Mouse (Mus musculus) midbrain, embryonic 16.5 days (tissue): ENCODE results near the gene Wscd2. TPM values are rescaled to one million over a fixed set of nuclear protein-coding genes. Genes with fewer than 3 reads are reported as not detected.

Source experiments
- ATAC-seq: fragments of 200-750 bp; cut with Nextera tagmentation; 2 replicates; pipeline ENCODE4 v1.8.0; 2017; ENCODE audit warnings: moderate TSS enrichment
- H3K27ac ChIP-seq: fragments of 300-500 bp; sonication (generic); 2 replicates; pipeline ENCODE4 v1.5.1; 2014; ENCODE audit warnings: mild to moderate bottlenecking, low read length, mixed read lengths
- H3K27me3 ChIP-seq: fragments of 300-500 bp; sonication (generic); 2 replicates; pipeline ENCODE4 v1.6.1; 2014; ENCODE audit warnings: low read depth, low read length, mixed read lengths; ENCODE audit not compliant: control insufficient read depth, insufficient read depth
- H3K36me3 ChIP-seq: fragments of 300-500 bp; sonication (generic); 2 replicates; pipeline ENCODE4 v1.6.1; 2014; ENCODE audit warnings: mild to moderate bottlenecking, low read length, moderate library complexity, mixed read lengths; ENCODE audit not compliant: control insufficient read depth, insufficient read depth
- H3K4me1 ChIP-seq: fragments of 300-500 bp; sonication (generic); 2 replicates; pipeline ENCODE4 v1.6.1; 2014; ENCODE audit warnings: mild to moderate bottlenecking, low read length, mixed read lengths; ENCODE audit not compliant: control insufficient read depth, insufficient read depth
- H3K4me2 ChIP-seq: fragments of 300-500 bp; sonication (generic); 2 replicates; pipeline ENCODE4 v1.6.1; 2014; ENCODE audit warnings: mild to moderate bottlenecking, low read length, mixed read lengths
- H3K4me3 ChIP-seq: fragments of 300-500 bp; sonication (generic); 2 replicates; pipeline ENCODE4 v1.5.1; 2014; ENCODE audit warnings: low read depth, mild to moderate bottlenecking, low read length, moderate library complexity, mixed read lengths
- H3K9ac ChIP-seq: fragments of 300-500 bp; sonication (generic); 2 replicates; pipeline ENCODE4 v1.6.1; 2014; ENCODE audit warnings: low read depth, low read length, mixed read lengths
- H3K9me3 ChIP-seq: fragments of 300-500 bp; sonication (generic); replicated peaks from 2 replicates; pipeline ENCODE4 v1.6.1; 2014; ENCODE audit warnings: mild to moderate bottlenecking, low read length, mixed read lengths; ENCODE audit not compliant: control insufficient read depth, poor library complexity, severe bottlenecking
- WGBS: fragments of 180-500 bp; shearing (Covaris S2); extraction: QIAGEN DNeasy Blood & Tissue Kit; methylation state at CpG from one replicate; pipeline ENCODE4 v1.1.7; 2014; 5-methylcytosine and 5-hydroxymethylcytosine counted together
- polyA plus RNA-seq: library from polyadenylated mRNA; unstranded; fragments of >200 nt; fragmentation: Nextera tagmentation; extraction: Ambion mirVana; gene quantifications from 2 replicates; pipeline ENCODE4 v1.2.1, GENCODE M21; 2015

Gene Wscd2
- polyA plus RNA-seq, 1 experiment from 2014 or later = 16.1 TPM

- H3K9me3 ChIP-seq = no peaks in the 10 kb centered on the region
- 84% methylated on average over 12 of the region's 12 CpGs for WGBS
- H3K27ac ChIP-seq = no peak overlapping the region
- H3K4me1 ChIP-seq = peaks cover 9% of the 10 kb centered on the region; the same call in 1 of the 2 replicates
- no peak overlapping the region for H3K4me2 ChIP-seq
- no peaks in the 10 kb centered on the region for H3K36me3 ChIP-seq
- ATAC-seq = no peak
- H3K27me3 ChIP-seq = no peaks in the 10 kb centered on the region
- H3K4me3 ChIP-seq = no peak overlapping the region
- no peak overlapping the region for H3K9ac ChIP-seq
These were observed 121.7 kb downstream of the Wscd2 start for GRCm38 (mm10) chr5:113611771-113612233.

DNA sequence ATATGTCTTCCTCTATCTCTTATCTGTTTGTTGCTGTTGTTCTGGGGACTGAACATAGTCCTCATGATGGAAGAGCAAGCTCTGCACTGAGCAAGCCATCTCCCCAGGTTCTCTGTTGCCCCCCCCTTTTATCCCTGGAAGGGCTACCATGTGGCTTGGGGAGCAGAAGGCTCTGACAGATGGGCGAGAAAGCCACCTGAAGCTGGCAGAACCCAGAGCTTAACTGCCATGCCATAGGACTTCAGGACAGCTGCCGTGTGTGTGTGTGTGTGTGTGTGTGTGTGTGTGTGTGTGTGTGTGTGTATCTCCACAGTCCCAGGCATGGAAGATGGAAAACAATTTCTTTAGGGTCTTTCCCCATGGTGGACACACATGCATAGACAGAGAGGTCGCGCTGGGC lies 128.6 kb downstream of the Wscd2 start:
- Histone ChIP-seq H3K4me2 (no peak overlapping the region), H3K27me3 (no peaks in the 10 kb centered on the region), H3K9me3 (no peaks in the 10 kb centered on the region), H3K9ac (no peak overlapping the region), H3K36me3 (no peaks in the 10 kb centered on the region), H3K4me3 (no peak overlapping the region), H3K4me1 (peaks cover 3% of the 10 kb centered on the region), H3K27ac (no peak overlapping the region)
- 94% methylated on average over 4 of the region's 4 CpGs for WGBS
- no peak for ATAC-seq

GRCm38 (mm10) chr5:113619151-113619550 lies 129.0 kb downstream of the Wscd2 start:
- WGBS = 93% methylated on average over 1 of the region's 1 CpGs

GRCm38 (mm10) chr5:113620130-113620716 lies 130.1 kb downstream of the Wscd2 start:
- no peak for ATAC-seq
- no peak overlapping the region for H3K4me2 ChIP-seq
- WGBS = 79% methylated on average over 16 of the region's 16 CpGs

More at GRCm38 (mm10) chr5:113619151-113619550, 129.0 kb downstream of the Wscd2 start:
- Histone ChIP-seq H3K4me2 (no peak overlapping the region), H3K27me3 (no peaks in the 10 kb centered on the region), H3K9me3 (no peaks in the 10 kb centered on the region), H3K36me3 (no peaks in the 10 kb centered on the region), H3K27ac (no peak overlapping the region), H3K4me1 (peaks cover 3% of the 10 kb centered on the region), H3K9ac (no peak overlapping the region), H3K4me3 (no peak overlapping the region)
- ATAC-seq = no peak

GRCm38 (mm10) chr5:113620999-113621398 lies 130.9 kb downstream of the Wscd2 start:
- peaks cover 3% of the 10 kb centered on the region for H3K4me1 ChIP-seq
- H3K9ac ChIP-seq = no peak overlapping the region
- H3K36me3 ChIP-seq = no peaks in the 10 kb centered on the region
- H3K4me3 ChIP-seq = no peak overlapping the region
- no peak for ATAC-seq
- WGBS = 89% methylated on average over 7 of the region's 7 CpGs
- no peak overlapping the region for H3K4me2 ChIP-seq
- H3K27me3 ChIP-seq = no peaks in the 10 kb centered on the region
- no peak overlapping the region for H3K27ac ChIP-seq
- H3K9me3 ChIP-seq = no peaks in the 10 kb centered on the region

More at GRCm38 (mm10) chr5:113620130-113620716, 130.1 kb downstream of the Wscd2 start:
- H3K9ac ChIP-seq = no peak overlapping the region
- no peaks in the 10 kb centered on the region for H3K36me3 ChIP-seq
- H3K4me1 ChIP-seq = peaks cover 3% of the 10 kb centered on the region
- no peaks in the 10 kb centered on the region for H3K9me3 ChIP-seq
- H3K27me3 ChIP-seq = no peaks in the 10 kb centered on the region
- H3K4me3 ChIP-seq = no peak overlapping the region
- H3K27ac ChIP-seq = no peak overlapping the region

DNA sequence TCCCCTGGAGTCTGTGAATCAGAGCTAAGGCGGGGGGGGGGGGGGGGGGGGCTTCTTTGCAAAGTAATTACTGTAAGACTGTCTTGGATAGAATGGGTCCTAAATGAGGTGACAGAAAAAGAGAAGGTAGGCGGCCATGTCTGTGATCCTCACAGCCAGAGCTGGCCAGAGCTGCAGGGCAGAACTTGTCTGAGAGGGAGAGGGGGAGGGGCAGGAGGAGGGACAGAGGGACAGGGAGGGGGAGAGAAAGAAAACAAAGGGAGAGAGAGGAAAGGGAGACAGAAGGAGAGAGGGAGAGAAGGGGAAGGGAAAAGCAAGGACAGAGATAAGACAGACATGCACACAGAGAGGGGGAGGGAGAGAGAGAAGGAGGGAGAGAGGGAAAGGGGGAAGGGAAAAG lies 132.9 kb downstream of the Wscd2 start:
- Histone ChIP-seq H3K4me1 (peaks cover 3% of the 10 kb centered on the region), H3K9me3 (no peaks in the 10 kb centered on the region), H3K4me3 (no peak overlapping the region), H3K9ac (no peak overlapping the region), H3K27me3 (no peaks in the 10 kb centered on the region), H3K4me2 (no peak overlapping the region), H3K36me3 (no peaks in the 10 kb centered on the region), H3K27ac (no peak overlapping the region)
- 24% methylated on average over 2 of the region's 2 CpGs for WGBS
- ATAC-seq = no peak

DNA sequence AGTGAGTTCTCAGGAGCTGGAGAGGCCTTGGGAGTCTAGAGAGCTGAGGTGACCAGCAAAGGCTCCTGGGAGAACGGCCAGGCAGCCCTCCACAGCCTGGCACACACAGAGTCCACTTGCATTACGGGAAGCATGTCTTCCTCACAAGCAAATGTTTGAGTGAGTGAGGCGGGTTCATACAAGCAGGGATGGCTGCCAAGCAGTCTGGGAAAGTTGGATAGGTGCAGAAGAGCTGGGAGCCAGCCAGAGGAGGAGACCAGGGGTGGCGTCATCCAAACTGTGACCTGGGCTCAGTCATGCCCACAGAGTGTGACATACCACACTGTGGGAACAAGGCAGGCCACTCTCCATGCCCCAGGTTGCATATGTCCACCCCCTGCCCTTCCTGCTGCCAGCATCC lies 134.9 kb downstream of the Wscd2 start:
- no peaks in the 10 kb centered on the region for H3K9me3 ChIP-seq
- 84% methylated on average over 4 of the region's 4 CpGs for WGBS
- no peaks in the 10 kb centered on the region for H3K27me3 ChIP-seq
- H3K27ac ChIP-seq = no peak overlapping the region
- no peak for ATAC-seq
- no peak overlapping the region for H3K4me2 ChIP-seq
- no peak overlapping the region for H3K9ac ChIP-seq
- no peak overlapping the region for H3K4me3 ChIP-seq
- no peaks in the 10 kb centered on the region for H3K36me3 ChIP-seq
- H3K4me1 ChIP-seq = peaks cover 3% of the 10 kb centered on the region

DNA sequence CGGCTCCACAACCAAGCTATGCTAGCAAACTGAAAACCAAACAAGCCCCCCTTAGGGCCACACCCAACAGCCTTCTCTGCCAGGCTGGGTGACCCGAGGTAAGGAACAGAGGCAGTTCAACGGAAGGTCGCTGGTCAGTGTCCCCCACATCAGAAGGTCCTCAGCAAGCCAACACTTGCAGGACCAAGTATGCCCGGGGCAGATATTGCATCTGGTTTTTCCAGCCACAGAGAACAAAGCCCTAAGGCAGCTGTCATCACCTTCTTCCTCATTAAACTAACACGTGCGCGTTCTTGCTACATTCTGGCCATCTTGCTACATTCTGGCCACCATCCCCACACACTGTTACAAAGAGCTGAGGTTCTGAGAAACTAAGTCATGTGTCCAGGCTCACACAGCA lies 136.2 kb downstream of the Wscd2 start:
- H3K9me3 ChIP-seq = no peaks in the 10 kb centered on the region
- peaks cover 3% of the 10 kb centered on the region for H3K4me1 ChIP-seq
- no peaks in the 10 kb centered on the region for H3K36me3 ChIP-seq
- H3K27ac ChIP-seq = no peak overlapping the region
- no peaks in the 10 kb centered on the region for H3K27me3 ChIP-seq
- no peak overlapping the region for H3K4me3 ChIP-seq
- WGBS = 94% methylated on average over 8 of the region's 8 CpGs
- no peak overlapping the region for H3K9ac ChIP-seq
- ATAC-seq = no peak
- no peak overlapping the region for H3K4me2 ChIP-seq

DNA sequence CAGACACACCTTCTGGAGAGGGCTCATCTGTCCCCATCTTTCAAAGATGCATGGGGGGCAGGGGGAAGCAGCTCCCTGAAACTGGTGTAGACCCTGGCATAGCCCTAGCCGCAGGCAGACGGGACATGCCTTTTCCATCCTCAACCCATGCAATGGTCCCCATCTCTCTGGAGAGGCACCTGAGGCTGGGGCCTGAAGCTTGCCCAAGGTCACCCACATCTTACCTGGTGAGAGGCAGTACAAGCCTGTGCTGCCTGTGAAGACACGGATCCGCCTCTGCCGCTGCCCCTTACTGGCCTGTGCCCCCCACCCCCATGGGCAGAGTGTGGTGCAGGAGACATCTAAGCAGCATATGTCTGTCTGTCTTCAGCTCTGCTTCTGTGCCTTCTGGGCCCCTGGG lies 136.9 kb downstream of the Wscd2 start:
- Histone ChIP-seq H3K4me3 (no peak overlapping the region), H3K36me3 (no peaks in the 10 kb centered on the region), H3K27ac (no peak overlapping the region), H3K4me1 (peaks cover 3% of the 10 kb centered on the region), H3K9me3 (no peaks in the 10 kb centered on the region), H3K27me3 (no peaks in the 10 kb centered on the region), H3K4me2 (no peak overlapping the region), H3K9ac (no peak overlapping the region)
- no peak for ATAC-seq
- WGBS = 89% methylated on average over 5 of the region's 5 CpGs
